In genomic region chr8:83260418-83261215, GRCm38 (mm10) we compare ENCODE assay signal across 9 mouse cellular contexts. TPM values are rescaled to one million over a fixed set of nuclear protein-coding genes. Genes with fewer than 3 reads are reported as not detected.
DNase-seq lines count a peak whose midpoint lies in the region; ATAC-seq and TF ChIP-seq lines count a peak whose summit lies in the region.
"Had no signal": no experiment of that assay in that cellular context is flagged by ENCODE, and none has a peak within 500 bp of the region (broad histone marks: within the 10 kb centered on the region; RNA-seq: fewer than 3 reads in every experiment).

No protein-coding gene starts in this region.

- H3K4me3 ChIP-seq in heart, embryonic 14.5 days (ENCODE audit: control insufficient read depth in 1 of 2, insufficient read depth in 1 of 2, low read depth in 1 of 2, low read length in 2 of 2): no peak overlapping the region
- H3K4me3 ChIP-seq in kidney, embryonic 16.5 days (ENCODE audit: low read length): no peak overlapping the region
- no peak overlapping the region for H3K4me3 ChIP-seq in liver, embryonic 12.5 days
- H3K4me3 ChIP-seq in testis, adult 2 months (ENCODE audit: control insufficient read depth, low read depth, low read length): no peak overlapping the region
- H3K4me3 ChIP-seq: heart, embryonic 13.5 days had no signal

- H3K9me3 ChIP-seq in heart, embryonic 14.5 days (ENCODE audit: control insufficient read depth, low read length): no peaks in the 10 kb centered on the region
- H3K9me3 ChIP-seq in kidney, embryonic 16.5 days (ENCODE audit: low read length): no peaks in the 10 kb centered on the region
- no peaks in the 10 kb centered on the region for H3K9me3 ChIP-seq in liver, embryonic 12.5 days (replicated peaks)
- H3K9me3 ChIP-seq: heart, embryonic 13.5 days had no signal

- no peaks in the 10 kb centered on the region; the same call in 1 of the 2 replicates for H3K27me3 ChIP-seq in heart, embryonic 14.5 days (ENCODE audit: control insufficient read depth, insufficient read depth, low read length)
- H3K27me3 ChIP-seq in kidney, embryonic 16.5 days (ENCODE audit: insufficient read depth, low read length): no peaks in the 10 kb centered on the region
- 0 out of 2 replicates have a peak, but pooled peaks cover 7% of the 10 kb centered on the region for H3K27me3 ChIP-seq in liver, embryonic 12.5 days (replicated peaks)
- no peaks in the 10 kb centered on the region for H3K27me3 ChIP-seq in testis, adult 2 months (ENCODE audit: control insufficient read depth, insufficient read depth, low read length)
- H3K27me3 ChIP-seq: heart, embryonic 13.5 days had no signal

- no peak for TF ChIP-seq POLR2A in testis, adult 2 months (IDR thresholded peaks at IDR 0.05; ENCODE audit: control insufficient read depth, low read depth, low read length)

- no peaks in the 10 kb centered on the region for H3K4me1 ChIP-seq in heart, embryonic 14.5 days (ENCODE audit: control insufficient read depth in 2 of 2, insufficient read depth in 2 of 2, low read length in 2 of 2)
- no peaks in the 10 kb centered on the region for H3K4me1 ChIP-seq in kidney, embryonic 16.5 days (ENCODE audit: insufficient read depth, low read length)
- no peaks in the 10 kb centered on the region for H3K4me1 ChIP-seq in liver, embryonic 12.5 days
- no peaks in the 10 kb centered on the region; the same call in 1 of the 2 replicates for H3K4me1 ChIP-seq in testis, adult 2 months (ENCODE audit: control insufficient read depth, insufficient read depth, low read length)
- H3K4me1 ChIP-seq: heart, embryonic 13.5 days had no signal

- WGBS in heart, embryonic 14.5 days: 69% methylated on average over 16 of the region's 16 CpGs
- WGBS in kidney, embryonic 16.5 days: 74% methylated on average over 16 of the region's 16 CpGs
- WGBS in liver, embryonic 12.5 days (ENCODE audit: insufficient replicate concordance): 63% methylated on average over 16 of the region's 16 CpGs

- peak; percentile 46 to 50 for DNase-seq in CD8-positive naive resting alpha-beta T cell, adult 2 months (ENCODE audit: low read depth in 2 of 2, low spot score in 2 of 2)
- peak; percentile 23 for DNase-seq in adrenal gland, adult 8-10 months
- peak; percentile 48 for DNase-seq in embryo, embryonic 11.5 days (ENCODE audit: low read depth, low spot score)

- H3K9ac ChIP-seq in heart, embryonic 14.5 days (ENCODE audit: low read length): no peak overlapping the region
- no peak overlapping the region for H3K9ac ChIP-seq in kidney, embryonic 16.5 days (replicated peaks; ENCODE audit: low read length)
- H3K9ac ChIP-seq in liver, embryonic 12.5 days: no peak overlapping the region
- H3K9ac ChIP-seq: heart, embryonic 13.5 days had no signal

- no peak overlapping the region for H3K27ac ChIP-seq in heart, embryonic 14.5 days (replicated peaks in 1 of 2; ENCODE audit: control insufficient read depth in 1 of 2, insufficient read depth in 1 of 2, low read depth in 2 of 2, low read length in 2 of 2)
- H3K27ac ChIP-seq in kidney, embryonic 16.5 days (ENCODE audit: low read length): no peak overlapping the region
- no peak overlapping the region for H3K27ac ChIP-seq in liver, embryonic 12.5 days
- H3K27ac ChIP-seq in testis, adult 2 months (ENCODE audit: control insufficient read depth, insufficient read depth, low read depth, low read length): no peak overlapping the region
- H3K27ac ChIP-seq: heart, embryonic 13.5 days had no signal

- no peak overlapping the region for H3K4me2 ChIP-seq in heart, embryonic 14.5 days (ENCODE audit: low read length)
- no peak overlapping the region for H3K4me2 ChIP-seq in kidney, embryonic 16.5 days (replicated peaks; ENCODE audit: low read depth, low read length)
- no peak overlapping the region for H3K4me2 ChIP-seq in liver, embryonic 12.5 days
- H3K4me2 ChIP-seq: heart, embryonic 13.5 days had no signal

- H3K36me3 ChIP-seq in heart, embryonic 14.5 days (ENCODE audit: control insufficient read depth, insufficient read depth, low read length): no peaks in the 10 kb centered on the region; the same call in 1 of the 2 replicates
- no peaks in the 10 kb centered on the region for H3K36me3 ChIP-seq in kidney, embryonic 16.5 days (ENCODE audit: insufficient read depth, low read length)
- no peaks in the 10 kb centered on the region for H3K36me3 ChIP-seq in liver, embryonic 12.5 days
- no peaks in the 10 kb centered on the region for H3K36me3 ChIP-seq in testis, adult 2 months (ENCODE audit: control insufficient read depth, insufficient read depth, low read length)

- TF ChIP-seq CTCF in testis, adult 2 months (IDR thresholded peaks at IDR 0.05; ENCODE audit: control insufficient read depth, insufficient read depth, insufficient replicate concordance, low read depth, low read length): peak; percentile 73; the same call in 1 of the 2 replicates

- peak; percentile 72; the same call in 1 of the 2 replicates for ATAC-seq in heart, embryonic 14.5 days (ENCODE audit: insufficient number of reproducible peaks, insufficient read depth, low FRiP score, low read depth)
- ATAC-seq in kidney, embryonic 16.5 days (ENCODE audit: low FRiP score, low TSS enrichment): peak; percentile 88
- ATAC-seq in liver, embryonic 12.5 days: peak; percentile 76
- ATAC-seq in monocyte, adult 5-6 weeks (replicated peaks; ENCODE audit: insufficient number of reproducible peaks, low FRiP score, low TSS enrichment, poor library complexity, severe bottlenecking): 0 out of 2 replicates have a peak, but pooled peaks have one; percentile 47

RNA-seq across cellular contexts. Expression of gene Ucp1, which starts 29.5 kb away (rescaled TPM):
- 100 to 1,000 TPM in 3 of 4 experiments, 10 to 100 TPM in 1; 12.0 to 493 (median 342) TPM for total RNA-seq in adrenal gland, adult 8-10 months (2022)
- not detected in 2 replicates for polyA plus RNA-seq in heart, embryonic 14.5 days (2014; fragmentation: Nextera tagmentation; extraction: Ambion mirVana)
- not detected in 2 replicates for polyA plus RNA-seq in kidney, embryonic 16.5 days (2015; fragmentation: Nextera tagmentation; extraction: Ambion mirVana)
- polyA plus RNA-seq in liver, embryonic 12.5 days (2016; fragmentation: Nextera tagmentation; extraction: Ambion mirVana): not detected in 2 replicates
- 1.7 TPM in 1 of 3 replicates, not detected in the others for total RNA-seq in monocyte, adult 5-6 weeks (2017)
- polyA plus RNA-seq in testis, adult 2 months (2012; rRNA removed): 0.12 and 0.20 TPM in 2 replicates
- polyA plus RNA-seq: heart, embryonic 13.5 days had no signal
